Mouse (Mus musculus): Measurements from ENCODE around the gene Tnfaip8l1. TPM values are rescaled to one million over a fixed set of nuclear protein-coding genes. Genes with fewer than 3 reads are reported as not detected.

Gene Tnfaip8l1
- total and polyA plus RNA-seq, 3 experiments, result 4.0 to 5.5 TPM; not detected in 1

GRCm38 (mm10) chr17:56217670-56218069, 55.4 kb downstream of the Tnfaip8l1 start:
- H3K79me2 ChIP-seq (ENCODE audit: control insufficient read depth, insufficient read depth, low read length, poor library complexity), result peaks cover 13% of the 10 kb centered on the region

GRCm38 (mm10) chr17:56218377-56219191, 56.3 kb downstream of the Tnfaip8l1 start, which contains the start of gene Dpp9:
Gene Dpp9, minus strand, starts transcription at chr17:56218905.
- peak; percentile 98 for DNase-seq (ENCODE audit: low read depth, low spot score)
- H3K36me3 ChIP-seq (ENCODE audit: control insufficient read depth in 1 of 2, insufficient read depth in 2 of 2, low read length in 2 of 2), result peaks cover 0 to 3% of the 10 kb centered on the region in 2 experiments; a peak in 1 of 4 replicates
- peaks cover 0 to 17% of the 10 kb centered on the region in 2 experiments; a peak in 3 of 4 replicates for H3K4me1 ChIP-seq (ENCODE audit: control insufficient read depth in 1 of 2, insufficient read depth in 2 of 2, low read length in 2 of 2)
- TF ChIP-seq TCF12 (IDR thresholded peaks at IDR 0.05; ENCODE audit: low read depth, low read length) (peak; percentile 54), CTCF (IDR thresholded peaks at IDR 0.05 in 2 of 3, conservative IDR thresholded peaks at IDR 0.05 in 1 of 3; ENCODE audit: control insufficient read depth in 1 of 3, insufficient read depth in 1 of 3, low read depth in 2 of 3, low read length in 3 of 3, poor library complexity in 1 of 3, severe bottlenecking in 1 of 3) (0 out of 6 replicates have a peak, but pooled peaks of 1 of the 3 experiments have one; percentile 5), GABPA (IDR thresholded peaks at IDR 0.05; ENCODE audit: low read depth, low read length) (no peak), ELF1 (IDR thresholded peaks at IDR 0.05; ENCODE audit: low read depth, low read length) (peak; percentile 80), CHD1 (IDR thresholded peaks at IDR 0.05; ENCODE audit: low read depth, low read length) (peak; percentile 99), SIN3A (IDR thresholded peaks at IDR 0.05; ENCODE audit: low read length) (peak; percentile 96), POLR2AphosphoS5 (IDR thresholded peaks at IDR 0.05; ENCODE audit: borderline replicate concordance, low read depth, low read length) (no peak), TBP (IDR thresholded peaks at IDR 0.05; ENCODE audit: low read depth, low read length) (peak; percentile 94), GATA1 (IDR thresholded peaks at IDR 0.05; ENCODE audit: low read depth, low read length) (peak; percentile 36; the same call in 1 of the 2 replicates), ZKSCAN1 (IDR thresholded peaks at IDR 0.05; ENCODE audit: low read depth, low read length) (no peak), KAT2A (conservative IDR thresholded peaks at IDR 0.05; ENCODE audit: low read depth, low read length) (peak; percentile 83), CHD2 (IDR thresholded peaks at IDR 0.05; ENCODE audit: low read length) (peak; percentile 72), POLR2AphosphoS2 (IDR thresholded peaks at IDR 0.05; ENCODE audit: low read length) (no peak), MAFK (IDR thresholded peaks at IDR 0.05; ENCODE audit: borderline replicate concordance, low read depth, low read length) (no peak), ETS1 (IDR thresholded peaks at IDR 0.05; ENCODE audit: low read depth, low read length) (no peak; the same call in 1 of the 2 replicates), POLR2A (IDR thresholded peaks at IDR 0.05; ENCODE audit: control insufficient read depth in 1 of 2, insufficient read depth in 1 of 2, low read depth in 1 of 2, low read length in 2 of 2, poor library complexity in 1 of 2) (peak; percentile 16 to 77; a peak in 3 of 4 replicates), HCFC1 (IDR thresholded peaks at IDR 0.05; ENCODE audit: low read depth, low read length) (peak; percentile 93), EP300 (IDR thresholded peaks at IDR 0.05; ENCODE audit: low read depth in 1 of 2, low read length in 2 of 2) (0 out of 4 replicates have a peak, but pooled peaks of 1 of the 2 experiments have one; percentile 11), NELFE (IDR thresholded peaks at IDR 0.05; ENCODE audit: low read depth, low read length) (peak; percentile 54)
- H3K9me3 ChIP-seq (replicated peaks; ENCODE audit: insufficient read depth, low read length), result no peaks in the 10 kb centered on the region
- H3K79me2 ChIP-seq (ENCODE audit: control insufficient read depth, insufficient read depth, low read length, poor library complexity), result peaks cover 13% of the 10 kb centered on the region
- H3K9ac ChIP-seq (ENCODE audit: control insufficient read depth, low read depth, low read length, poor library complexity, severe bottlenecking), result peak within 1 kb of the TSS; percentile 91
- H3K27me3 ChIP-seq (ENCODE audit: control insufficient read depth in 1 of 2, insufficient read depth in 2 of 2, low read length in 2 of 2), result no peaks in the 10 kb centered on the region; a peak in 1 of 4 replicates
- H3K4me3 ChIP-seq (ENCODE audit: control insufficient read depth in 1 of 2, insufficient read depth in 1 of 2, low read depth in 2 of 2, low read length in 2 of 2), result peak within 1 kb of the TSS; percentile 92 to 98
- peak within 1 kb of the TSS; percentile 38 for H3K27ac ChIP-seq (ENCODE audit: control insufficient read depth, low read depth, low read length)

More at GRCm38 (mm10) chr17:56217670-56218069, 55.4 kb downstream of the Tnfaip8l1 start:
- Histone ChIP-seq H3K27me3 (ENCODE audit: control insufficient read depth in 1 of 2, insufficient read depth in 2 of 2, low read length in 2 of 2) (no peaks in the 10 kb centered on the region; a peak in 1 of 4 replicates), H3K36me3 (ENCODE audit: control insufficient read depth in 1 of 2, insufficient read depth in 2 of 2, low read length in 2 of 2) (peaks cover 0 to 3% of the 10 kb centered on the region in 2 experiments; a peak in 1 of 4 replicates), H3K27ac (ENCODE audit: control insufficient read depth, low read depth, low read length) (no peak overlapping the region), H3K4me3 (ENCODE audit: control insufficient read depth in 1 of 2, insufficient read depth in 1 of 2, low read depth in 2 of 2, low read length in 2 of 2) (peak overlapping the region; percentile 92 to 98; a peak in 3 of 4 replicates), H3K9ac (ENCODE audit: control insufficient read depth, low read depth, low read length, poor library complexity, severe bottlenecking) (peak overlapping the region; percentile 91), H3K4me1 (ENCODE audit: control insufficient read depth in 1 of 2, insufficient read depth in 2 of 2, low read length in 2 of 2) (peaks cover 0 to 17% of the 10 kb centered on the region in 2 experiments; a peak in 3 of 4 replicates), H3K9me3 (replicated peaks; ENCODE audit: insufficient read depth, low read length) (no peaks in the 10 kb centered on the region)
- TF ChIP-seq NRF1 (IDR thresholded peaks at IDR 0.05; ENCODE audit: insufficient read depth, low read depth, low read length, poor library complexity, severe bottlenecking) (no peak), POLR2A (IDR thresholded peaks at IDR 0.05; ENCODE audit: control insufficient read depth in 1 of 2, insufficient read depth in 1 of 2, low read depth in 1 of 2, low read length in 2 of 2, poor library complexity in 1 of 2) (no peak), POLR2AphosphoS5 (IDR thresholded peaks at IDR 0.05; ENCODE audit: borderline replicate concordance, low read depth, low read length) (no peak), CTCF (IDR thresholded peaks at IDR 0.05 in 2 of 3, conservative IDR thresholded peaks at IDR 0.05 in 1 of 3; ENCODE audit: control insufficient read depth in 1 of 3, insufficient read depth in 1 of 3, low read depth in 2 of 3, low read length in 3 of 3, poor library complexity in 1 of 3, severe bottlenecking in 1 of 3) (no peak), RCOR1 (IDR thresholded peaks at IDR 0.05; ENCODE audit: low read depth, low read length) (no peak), ZMIZ1 (IDR thresholded peaks at IDR 0.05; ENCODE audit: low read depth, low read length) (no peak), GABPA (IDR thresholded peaks at IDR 0.05; ENCODE audit: low read depth, low read length) (no peak), ZKSCAN1 (IDR thresholded peaks at IDR 0.05; ENCODE audit: low read depth, low read length) (no peak)
- no peak for DNase-seq (ENCODE audit: low read depth, low spot score)
